Mouse (Mus musculus): ENCODE results near the gene Cmss1.

The Cmss1 gene

GRCm38 (mm10) chr16:57301512-57302115, 305.1 kb downstream of the Cmss1 start:
- in situ Hi-C loops (cut with MboI; ENCODE audit: low pct_unique_long_range_greater_than_20kb in 1 of 2, low sequenced_read_pairs in 2 of 2, unreplicated experiment in 1 of 2), result no loop called here

GRCm38 (mm10) chr16:57295216-57295934, 311.3 kb downstream of the Cmss1 start:
- in situ Hi-C loops (cut with MboI; ENCODE audit: low pct_unique_long_range_greater_than_20kb in 1 of 2, low sequenced_read_pairs in 2 of 2, unreplicated experiment in 1 of 2), result no loop called here

- in situ Hi-C loops (cut with MboI; ENCODE audit: low pct_unique_long_range_greater_than_20kb in 1 of 2, low sequenced_read_pairs in 2 of 2, unreplicated experiment in 1 of 2), result no loop called here
These were observed 313.9 kb downstream of the Cmss1 start, which contains the start of gene Tmem30c for GRCm38 (mm10) chr16:57292765-57293164. Gene Tmem30c, minus strand, starts transcription at chr16:57292865.

- in situ Hi-C loops (cut with MboI; ENCODE audit: low pct_unique_long_range_greater_than_20kb in 1 of 2, low sequenced_read_pairs in 2 of 2, unreplicated experiment in 1 of 2), result no loop called here
These were observed 314.4 kb downstream of the Cmss1 start for GRCm38 (mm10) chr16:57292296-57292695.

GRCm38 (mm10) chr16:57291696-57292095, 315.0 kb downstream of the Cmss1 start:
- in situ Hi-C loops (cut with MboI; ENCODE audit: low pct_unique_long_range_greater_than_20kb in 1 of 2, low sequenced_read_pairs in 2 of 2, unreplicated experiment in 1 of 2), result no loop called here

GRCm38 (mm10) chr16:57281417-57281816, 325.2 kb downstream of the Cmss1 start:
- in situ Hi-C loops (cut with MboI; ENCODE audit: low pct_unique_long_range_greater_than_20kb in 1 of 2, low sequenced_read_pairs in 2 of 2, unreplicated experiment in 1 of 2), result no loop called here

GRCm38 (mm10) chr16:57280221-57281217, 326.1 kb downstream of the Cmss1 start:
- in situ Hi-C loops (cut with MboI; ENCODE audit: low pct_unique_long_range_greater_than_20kb in 1 of 2, low sequenced_read_pairs in 2 of 2, unreplicated experiment in 1 of 2), result no loop called here

- in situ Hi-C loops (cut with MboI; ENCODE audit: low pct_unique_long_range_greater_than_20kb in 1 of 2, low sequenced_read_pairs in 2 of 2, unreplicated experiment in 1 of 2), result no loop called here
These were observed 327.6 kb downstream of the Cmss1 start for GRCm38 (mm10) chr16:57278976-57279626.

- in situ Hi-C loops (cut with MboI; ENCODE audit: low pct_unique_long_range_greater_than_20kb in 1 of 2, low sequenced_read_pairs in 2 of 2, unreplicated experiment in 1 of 2), result no loop called here
These were observed 336.9 kb downstream of the Cmss1 start for GRCm38 (mm10) chr16:57269751-57270150.

- in situ Hi-C loops (cut with MboI; ENCODE audit: low pct_unique_long_range_greater_than_20kb in 1 of 2, low sequenced_read_pairs in 2 of 2, unreplicated experiment in 1 of 2), result no loop called here
These were observed 338.4 kb downstream of the Cmss1 start for GRCm38 (mm10) chr16:57268058-57268841.

- in situ Hi-C loops (cut with MboI; ENCODE audit: low pct_unique_long_range_greater_than_20kb in 1 of 2, low sequenced_read_pairs in 2 of 2, unreplicated experiment in 1 of 2), result no loop called here
These were observed 339.6 kb downstream of the Cmss1 start for GRCm38 (mm10) chr16:57267068-57267467.

- in situ Hi-C loops (cut with MboI; ENCODE audit: low pct_unique_long_range_greater_than_20kb in 1 of 2, low sequenced_read_pairs in 2 of 2, unreplicated experiment in 1 of 2), result no loop called here
These were observed 346.5 kb downstream of the Cmss1 start for GRCm38 (mm10) chr16:57260152-57260551.

GRCm38 (mm10) chr16:57259356-57260083, 347.1 kb downstream of the Cmss1 start:
- in situ Hi-C loops (cut with MboI; ENCODE audit: low pct_unique_long_range_greater_than_20kb in 1 of 2, low sequenced_read_pairs in 2 of 2, unreplicated experiment in 1 of 2), result no loop called here

All from mouse embryonic stem cell (cell line).